Mouse (Mus musculus) bone marrow, adult 2 months (tissue): ENCODE data around the gene Tbx10.

Experiments used
- CTCF ChIP-seq: fragments of 200-500 bp; IDR thresholded peaks from 2 replicates; pipeline ENCODE4 v1.5.1; 2011; ENCODE audit warnings: low read length, control low read depth; ENCODE audit not compliant: control insufficient read depth, insufficient read depth
- POLR2A ChIP-seq: fragments of 200-500 bp; IDR thresholded peaks from 2 replicates; pipeline ENCODE4 v1.6.1; 2011; ENCODE audit warnings: low read depth, mild to moderate bottlenecking, control low read depth, low read length, borderline replicate concordance; ENCODE audit not compliant: control insufficient read depth

GRCm38 (mm10) chr19:4003641-4004040 is 11.1 kb downstream of the Tbx10 start:
- no peak for TF ChIP-seq CTCF
- TF ChIP-seq POLR2A, result no peak
